Mouse (Mus musculus) olfactory bulb, adult 2 months (tissue): ENCODE data around the gene Pogk.

Experiments
- CTCF ChIP-seq: fragments of 200-500 bp; IDR thresholded peaks from 2 replicates; pipeline ENCODE4 v1.5.1; 2012; ENCODE audit warnings: low read depth, mild to moderate bottlenecking, low read length, moderate library complexity; ENCODE audit not compliant: insufficient read depth
- POLR2A ChIP-seq: fragments of 200-500 bp; IDR thresholded peaks from 2 replicates; pipeline ENCODE4 v1.6.1; 2012; ENCODE audit warnings: mild to moderate bottlenecking, low read depth, low read length, moderate library complexity; ENCODE audit not compliant: insufficient read depth

- TF ChIP-seq CTCF (no peak), POLR2A (no peak)
These were observed 70.6 kb downstream of the Pogk start for GRCm38 (mm10) chr1:166339110-166339509.
